Mouse (Mus musculus) hindbrain, postnatal 0 days (tissue): ENCODE results near the gene Olfr1321. TPM values are rescaled to one million over a fixed set of nuclear protein-coding genes. Genes with fewer than 3 reads are reported as not detected.

Source experiments
- ATAC-seq: fragments of 200-750 bp; cut with Nextera tagmentation; 2 replicates; pipeline ENCODE4 v1.8.0; 2017; ENCODE audit warnings: mild to moderate bottlenecking, moderate TSS enrichment, moderate library complexity
- DNase-seq: peaks from one replicate; pipeline ENCODE4 v3.0.0-alpha.2; 2015; ENCODE audit warnings: low spot score
- H3K27ac ChIP-seq: fragments of 300-500 bp; sonication (generic); 2 replicates; pipeline ENCODE4 v1.5.1; 2014; ENCODE audit warnings: mild to moderate bottlenecking
- H3K27me3 ChIP-seq: fragments of 300-500 bp; sonication (generic); 2 replicates; pipeline ENCODE4 v1.6.1; 2014; ENCODE audit warnings: low read length, mixed read lengths; ENCODE audit not compliant: insufficient read depth
- H3K36me3 ChIP-seq: fragments of 300-500 bp; sonication (generic); 2 replicates; pipeline ENCODE4 v1.6.1; 2014; ENCODE audit warnings: low read length, mixed read lengths; ENCODE audit not compliant: insufficient read depth
- H3K4me1 ChIP-seq: fragments of 300-500 bp; sonication (generic); 2 replicates; pipeline ENCODE4 v1.6.1; 2014; ENCODE audit warnings: antibody characterized with exemption, low read length, mixed read lengths; ENCODE audit not compliant: insufficient read depth
- H3K4me2 ChIP-seq: fragments of 300-500 bp; sonication (generic); 2 replicates; pipeline ENCODE4 v1.6.1; 2014; ENCODE audit warnings: low read depth, mild to moderate bottlenecking, low read length, moderate library complexity, mixed read lengths
- H3K4me3 ChIP-seq: fragments of 300-500 bp; sonication (generic); 2 replicates; pipeline ENCODE4 v1.5.1; 2014; ENCODE audit warnings: low read length
- H3K9ac ChIP-seq: fragments of 300-500 bp; sonication (generic); replicated peaks from 2 replicates; pipeline ENCODE4 v1.6.1; 2014; ENCODE audit warnings: mild to moderate bottlenecking, low read length, moderate library complexity, mixed read lengths
- H3K9me3 ChIP-seq: fragments of 300-500 bp; sonication (generic); 2 replicates; pipeline ENCODE4 v1.6.1; 2016; ENCODE audit warnings: low read length, mixed read lengths
- CTCF ChIP-seq: IDR thresholded peaks from 2 replicates; pipeline ENCODE4 v1.5.1; 2016; ENCODE audit warnings: antibody characterized with exemption, control low read depth, low read depth
- WGBS: fragments of 180-500 bp; shearing (Covaris S2); extraction: QIAGEN DNeasy Blood & Tissue Kit; methylation state at CpG from one replicate; pipeline ENCODE4 v1.1.7; 2014; 5-methylcytosine and 5-hydroxymethylcytosine counted together
- polyA plus RNA-seq: library from polyadenylated mRNA; unstranded; fragments of >200 nt; fragmentation: Nextera tagmentation; extraction: Ambion mirVana; gene quantifications from 2 replicates; pipeline ENCODE4 v1.2.1, GENCODE M21; 2015
- total RNA-seq: library from RNA; depleted of rRNA; stranded (reverse); fragments of >200 nt; gene quantifications from 2 replicates; pipeline ENCODE4 v1.2.3, GENCODE M21; 2014; rRNA removed

Gene Olfr1321
- not detected in 2 replicates for total RNA-seq
- not detected in 2 replicates for polyA plus RNA-seq

GRCm38 (mm10) chrX:49734959-49735358 lies at the start of gene Olfr1321:
Olfr1321 (minus strand) TSS chrX:49735059.
- Histone ChIP-seq H3K9ac (no peak within 1 kb of the TSS), H3K27ac (no peak within 1 kb of the TSS), H3K9me3 (no peaks in the 10 kb centered on the region), H3K4me2 (no peak within 1 kb of the TSS), H3K4me1 (no peaks in the 10 kb centered on the region), H3K4me3 (no peak within 1 kb of the TSS), H3K27me3 (no peaks in the 10 kb centered on the region), H3K36me3 (no peaks in the 10 kb centered on the region)
- no peak for TF ChIP-seq CTCF
- ATAC-seq (no peak), DNase-seq (no peak)
- 78% methylated on average over 2 of the region's 2 CpGs for WGBS

GRCm38 (mm10) chrX:49770828-49771227 lies 36.0 kb upstream of the Olfr1321 start:
- H3K4me2 ChIP-seq: no peak overlapping the region
- no peaks in the 10 kb centered on the region for H3K27me3 ChIP-seq
- no peak overlapping the region for H3K4me3 ChIP-seq
- WGBS: 39% methylated on average over 2 of the region's 2 CpGs
- no peaks in the 10 kb centered on the region for H3K36me3 ChIP-seq
- no peaks in the 10 kb centered on the region for H3K4me1 ChIP-seq
- no peak for DNase-seq
- no peak overlapping the region for H3K9ac ChIP-seq
- no peak for TF ChIP-seq CTCF
- no peak overlapping the region for H3K27ac ChIP-seq
- no peak for ATAC-seq
- H3K9me3 ChIP-seq: no peaks in the 10 kb centered on the region

GRCm38 (mm10) chrX:49745192-49745591 lies 10.3 kb upstream of the Olfr1321 start:
- Histone ChIP-seq H3K4me2 (no peak overlapping the region), H3K27me3 (no peaks in the 10 kb centered on the region), H3K4me1 (no peaks in the 10 kb centered on the region), H3K9me3 (no peaks in the 10 kb centered on the region), H3K36me3 (no peaks in the 10 kb centered on the region), H3K9ac (no peak overlapping the region), H3K4me3 (no peak overlapping the region), H3K27ac (no peak overlapping the region)
- no peak for DNase-seq
- ATAC-seq: no peak
- no peak for TF ChIP-seq CTCF
- WGBS: 32% methylated on average over 5 of the region's 5 CpGs

Other genes with a start within 250 kb of the Olfr1321 start
- not detected in 2 replicates for gene Olfr1320, start 62.7 kb downstream of the Olfr1321 start, total RNA-seq
- gene Olfr1320, start 62.7 kb downstream of the Olfr1321 start, polyA plus RNA-seq: not detected in 2 replicates
- 26.6 and 27.2 TPM in 2 replicates for gene Igsf1, start 62.7 kb upstream of the Olfr1321 start, total RNA-seq
- 18.1 and 20.3 TPM in 2 replicates for gene Igsf1, start 62.7 kb upstream of the Olfr1321 start, polyA plus RNA-seq
- gene Olfr1322, start 156.4 kb upstream of the Olfr1321 start, total RNA-seq: not detected in 2 replicates
- not detected in 2 replicates for gene Olfr1322, start 156.4 kb upstream of the Olfr1321 start, polyA plus RNA-seq